Mouse (Mus musculus) neural tube, embryonic 11.5 days (tissue): ENCODE results near the gene Rpl18. TPM values are rescaled to one million over a fixed set of nuclear protein-coding genes. Genes with fewer than 3 reads are reported as not detected.

Experiments
- ATAC-seq: fragments of 200-750 bp; cut with Nextera tagmentation; 2 replicates; pipeline ENCODE4 v1.8.0; 2017; ENCODE audit warnings: moderate number of reproducible peaks, mild to moderate bottlenecking, moderate TSS enrichment, moderate library complexity; ENCODE audit not compliant: insufficient read depth, low FRiP score, low TSS enrichment
- DNase-seq: peaks from one replicate; pipeline ENCODE4 v3.0.0-alpha.2; 2015; ENCODE audit warnings: low spot score
- H3K27ac ChIP-seq: fragments of 300-500 bp; sonication (generic); 2 replicates; pipeline ENCODE4 v1.5.1; 2014; ENCODE audit warnings: low read depth, mild to moderate bottlenecking, low read length
- H3K27me3 ChIP-seq: fragments of 300-500 bp; sonication (generic); 2 replicates; pipeline ENCODE4 v1.6.1; 2014; ENCODE audit warnings: mild to moderate bottlenecking, low read length, mixed read lengths; ENCODE audit not compliant: control insufficient read depth, insufficient read depth
- H3K36me3 ChIP-seq: fragments of 300-500 bp; sonication (generic); 2 replicates; pipeline ENCODE4 v1.6.1; 2014; ENCODE audit warnings: mild to moderate bottlenecking, low read length, moderate library complexity, mixed read lengths; ENCODE audit not compliant: control insufficient read depth, insufficient read depth
- H3K4me1 ChIP-seq: fragments of 300-500 bp; sonication (generic); 2 replicates; pipeline ENCODE4 v1.6.1; 2014; ENCODE audit warnings: low read length, mixed read lengths; ENCODE audit not compliant: control insufficient read depth, insufficient read depth
- H3K4me2 ChIP-seq: fragments of 300-500 bp; sonication (generic); 2 replicates; pipeline ENCODE4 v1.6.1; 2014; ENCODE audit warnings: low read depth, mild to moderate bottlenecking, moderate library complexity
- H3K4me3 ChIP-seq: fragments of 300-500 bp; sonication (generic); 2 replicates; pipeline ENCODE4 v1.5.1; 2014; ENCODE audit warnings: low read depth, low read length
- H3K9ac ChIP-seq: fragments of 300-500 bp; sonication (generic); 2 replicates; pipeline ENCODE4 v1.6.1; 2014; ENCODE audit warnings: mild to moderate bottlenecking, low read length
- H3K9me3 ChIP-seq: fragments of 300-500 bp; sonication (generic); 2 replicates; pipeline ENCODE4 v1.6.1; 2016; ENCODE audit warnings: low read length; ENCODE audit not compliant: control insufficient read depth
- WGBS: fragments of 180-500 bp; shearing (Covaris S2); extraction: QIAGEN DNeasy Blood & Tissue Kit; methylation state at CpG from one replicate; pipeline ENCODE4 v1.1.7; 2014; 5-methylcytosine and 5-hydroxymethylcytosine counted together
- polyA plus RNA-seq: library from polyadenylated mRNA; unstranded; fragments of >200 nt; fragmentation: Nextera tagmentation; extraction: Ambion mirVana; gene quantifications from 2 replicates; pipeline ENCODE4 v1.2.1, GENCODE M21; 2014

Gene Rpl18
- polyA plus RNA-seq, 1 experiment from 2014 or later, result 929 TPM

GRCm38 (mm10) chr7:45720413-45721233 lies 5.4 kb downstream of the Rpl18 start, which contains the start of gene Fam83e:
Fam83e (plus strand) TSS chr7:45721212.
- Histone ChIP-seq H3K27me3 (no peaks in the 10 kb centered on the region), H3K36me3 (peaks cover 31% of the 10 kb centered on the region), H3K4me2 (no peak within 1 kb of the TSS), H3K9me3 (no peaks in the 10 kb centered on the region), H3K4me3 (no peak within 1 kb of the TSS), H3K4me1 (peaks cover 22% of the 10 kb centered on the region), H3K9ac (no peak within 1 kb of the TSS), H3K27ac (no peak within 1 kb of the TSS)
- ATAC-seq (no peak), DNase-seq (no peak)
- WGBS, result 85% methylated on average over 14 of the region's 14 CpGs

- H3K4me1 ChIP-seq, result peaks cover 17% of the 10 kb centered on the region
- H3K9me3 ChIP-seq, result no peaks in the 10 kb centered on the region
- no peak overlapping the region for H3K27ac ChIP-seq
- ATAC-seq, result no peak
- DNase-seq, result no peak
- 79% methylated on average over 7 of the region's 7 CpGs for whole genome bisulfite sequencing
- H3K27me3 ChIP-seq, result no peaks in the 10 kb centered on the region
- H3K9ac ChIP-seq, result no peak overlapping the region
- H3K4me3 ChIP-seq, result no peak overlapping the region
- peaks cover 31% of the 10 kb centered on the region for H3K36me3 ChIP-seq
- H3K4me2 ChIP-seq, result no peak overlapping the region
Observed at GRCm38 (mm10) chr7:45721234-45721571, 5.9 kb downstream of the Rpl18 start.

GRCm38 (mm10) chr7:45721642-45722347 lies 6.5 kb downstream of the Rpl18 start:
- Histone ChIP-seq H3K27me3 (no peaks in the 10 kb centered on the region), H3K36me3 (peaks cover 34% of the 10 kb centered on the region), H3K4me1 (peaks cover 11% of the 10 kb centered on the region), H3K9me3 (no peaks in the 10 kb centered on the region), H3K9ac (no peak overlapping the region), H3K4me3 (0 out of 2 replicates have a peak overlapping the region, but pooled peaks have one; percentile 2), H3K4me2 (no peak overlapping the region), H3K27ac (no peak overlapping the region)
- ATAC-seq (no peak), DNase-seq (no peak)
- WGBS, result 73% methylated on average over 13 of the region's 13 CpGs

- ATAC-seq (no peak), DNase-seq (no peak)
- H3K27ac ChIP-seq, result no peak overlapping the region
- H3K4me1 ChIP-seq, result peaks cover 8% of the 10 kb centered on the region
- no peaks in the 10 kb centered on the region for H3K9me3 ChIP-seq
- 0 out of 2 replicates have a peak overlapping the region, but pooled peaks have one; percentile 2 for H3K4me3 ChIP-seq
- no peak overlapping the region for H3K9ac ChIP-seq
- peaks cover 34% of the 10 kb centered on the region for H3K36me3 ChIP-seq
- no peak overlapping the region for H3K4me2 ChIP-seq
- 79% methylated on average over 13 of the region's 13 CpGs for WGBS
- no peaks in the 10 kb centered on the region for H3K27me3 ChIP-seq
Observed at GRCm38 (mm10) chr7:45722348-45722713, 7.1 kb downstream of the Rpl18 start.

- no peak overlapping the region for H3K4me3 ChIP-seq
- DNase-seq, result no peak
- H3K9me3 ChIP-seq, result no peaks in the 10 kb centered on the region
- no peak overlapping the region for H3K4me2 ChIP-seq
- WGBS, result 94% methylated on average over 4 of the region's 4 CpGs
- H3K4me1 ChIP-seq, result peaks cover 8% of the 10 kb centered on the region
- no peak overlapping the region for H3K27ac ChIP-seq
- no peak overlapping the region for H3K9ac ChIP-seq
- no peak for ATAC-seq
- H3K27me3 ChIP-seq, result no peaks in the 10 kb centered on the region
- H3K36me3 ChIP-seq, result peaks cover 34% of the 10 kb centered on the region
Observed at GRCm38 (mm10) chr7:45723301-45723700, 8.0 kb downstream of the Rpl18 start.

- Histone ChIP-seq H3K27me3 (no peaks in the 10 kb centered on the region), H3K9ac (no peak overlapping the region), H3K4me3 (no peak overlapping the region), H3K4me2 (no peak overlapping the region), H3K27ac (no peak overlapping the region), H3K9me3 (no peaks in the 10 kb centered on the region), H3K4me1 (peaks cover 6% of the 10 kb centered on the region), H3K36me3 (peaks cover 34% of the 10 kb centered on the region)
- 95% methylated on average over 14 of the region's 14 CpGs for WGBS
- ATAC-seq (no peak), DNase-seq (no peak)
Observed at GRCm38 (mm10) chr7:45723781-45724180, 8.5 kb downstream of the Rpl18 start.

GRCm38 (mm10) chr7:45725151-45725550 lies 9.9 kb downstream of the Rpl18 start:
- no peak for DNase-seq
- Histone ChIP-seq H3K9ac (no peak overlapping the region; the same call in 1 of the 2 replicates), H3K27ac (no peak overlapping the region), H3K4me1 (no peaks in the 10 kb centered on the region), H3K4me3 (no peak overlapping the region), H3K27me3 (no peaks in the 10 kb centered on the region), H3K36me3 (peaks cover 27% of the 10 kb centered on the region), H3K9me3 (no peaks in the 10 kb centered on the region), H3K4me2 (no peak overlapping the region)
- 92% methylated on average over 9 of the region's 9 CpGs for WGBS
- ATAC-seq, result no peak

GRCm38 (mm10) chr7:45725713-45726112 lies 10.5 kb downstream of the Rpl18 start, which contains the start of gene Spaca4:
Spaca4 (minus strand) TSS chr7:45725813.
- peaks cover 26% of the 10 kb centered on the region for H3K36me3 ChIP-seq
- ATAC-seq, result no peak
- no peak within 1 kb of the TSS; the same call in 1 of the 2 replicates for H3K9ac ChIP-seq
- no peaks in the 10 kb centered on the region for H3K4me1 ChIP-seq
- no peaks in the 10 kb centered on the region for H3K9me3 ChIP-seq
- H3K27me3 ChIP-seq, result no peaks in the 10 kb centered on the region
- H3K4me2 ChIP-seq, result no peak within 1 kb of the TSS
- no peak within 1 kb of the TSS for H3K4me3 ChIP-seq
- H3K27ac ChIP-seq, result no peak within 1 kb of the TSS
- no peak for DNase-seq
- WGBS, result 94% methylated on average over 11 of the region's 11 CpGs
